Mouse (Mus musculus) ES-E14 (cell line): ENCODE results near the gene Runx3.

Experiments used
- CHD2 ChIP-seq: IDR thresholded peaks from 2 replicates; pipeline ENCODE4 v1.6.1; 2014; ENCODE audit warnings: mild to moderate bottlenecking, low read depth, low read length, inconsistent platforms
- HCFC1 ChIP-seq: IDR thresholded peaks from 2 replicates; pipeline ENCODE4 v1.6.1; 2012; ENCODE audit warnings: low read length, inconsistent platforms, borderline replicate concordance; ENCODE audit not compliant: insufficient read depth
- MAFK ChIP-seq: IDR thresholded peaks from 2 replicates; pipeline ENCODE4 v1.6.1; 2014; ENCODE audit warnings: mild to moderate bottlenecking, low read depth, low read length, inconsistent platforms; ENCODE audit not compliant: insufficient read depth
- ZNF384 ChIP-seq: IDR thresholded peaks from 2 replicates; pipeline ENCODE4 v1.6.1; 2012; ENCODE audit warnings: low read depth, low read length, inconsistent platforms

DNA sequence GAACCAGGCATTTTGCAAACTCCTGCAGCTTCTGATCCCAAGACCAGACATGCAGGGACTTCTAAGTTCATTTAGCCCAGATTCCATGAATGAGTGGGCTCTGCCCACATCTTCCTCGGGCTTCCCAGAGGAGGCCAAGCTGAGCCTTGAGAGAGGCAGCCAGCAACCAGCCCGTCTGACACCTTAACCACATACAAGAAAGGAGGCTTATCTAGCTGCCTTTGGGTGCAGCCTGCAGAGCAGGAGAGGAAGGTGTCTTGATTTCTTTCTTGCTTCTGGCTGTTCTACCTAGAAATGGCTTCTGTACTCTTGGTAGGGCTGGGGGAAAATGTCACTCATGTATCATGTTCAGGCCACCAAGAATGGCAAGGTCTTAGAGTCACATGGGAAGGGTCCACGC, 11.8 kb upstream of the Runx3 start:
- TF ChIP-seq CHD2 (no peak), HCFC1 (no peak), MAFK (no peak), ZNF384 (no peak)
